Mouse (Mus musculus) C2C12 (cell line): ENCODE measurements at regions not wholly inside any gene's neighbourhood (a gene's known extent, or its start where the extent isn't known, plus 50 kb on each side); places are given as distances from the start of the nearest gene placed in this dataset.

Experiments used
- CEBPB ChIP-seq: IDR thresholded peaks from one replicate; pipeline ENCODE4 v1.6.1; 2011; ENCODE audit warnings: low read depth, mild to moderate bottlenecking, control low read depth, moderate library complexity
- CTCF ChIP-seq: IDR thresholded peaks from one replicate; pipeline ENCODE4 v1.5.1; 2011; ENCODE audit not compliant: control insufficient read depth, insufficient read depth, insufficient read length
- FOSL1 ChIP-seq: IDR thresholded peaks from one replicate; pipeline ENCODE4 v1.8.0; 2011; ENCODE audit warnings: mild to moderate bottlenecking, low read length; ENCODE audit not compliant: poor library complexity, insufficient read depth, severe bottlenecking
- MAX ChIP-seq: IDR thresholded peaks from one replicate; pipeline ENCODE4 v1.6.1; 2011; ENCODE audit warnings: mild to moderate bottlenecking, control low read depth
- MYOD1 ChIP-seq: IDR thresholded peaks from one replicate; pipeline ENCODE4 v1.6.1; 2011; ENCODE audit warnings: low read depth; ENCODE audit not compliant: control insufficient read depth, insufficient read length
- MYOG ChIP-seq: IDR thresholded peaks from one replicate; pipeline ENCODE4 v1.6.1; 2011; ENCODE audit not compliant: control insufficient read depth, insufficient read length; ENCODE audit errors: extremely low read depth
- USF1 ChIP-seq: IDR thresholded peaks from one replicate; pipeline ENCODE4 v1.6.1; 2011; ENCODE audit warnings: low read depth, mild to moderate bottlenecking, control low read depth, moderate library complexity

DNA sequence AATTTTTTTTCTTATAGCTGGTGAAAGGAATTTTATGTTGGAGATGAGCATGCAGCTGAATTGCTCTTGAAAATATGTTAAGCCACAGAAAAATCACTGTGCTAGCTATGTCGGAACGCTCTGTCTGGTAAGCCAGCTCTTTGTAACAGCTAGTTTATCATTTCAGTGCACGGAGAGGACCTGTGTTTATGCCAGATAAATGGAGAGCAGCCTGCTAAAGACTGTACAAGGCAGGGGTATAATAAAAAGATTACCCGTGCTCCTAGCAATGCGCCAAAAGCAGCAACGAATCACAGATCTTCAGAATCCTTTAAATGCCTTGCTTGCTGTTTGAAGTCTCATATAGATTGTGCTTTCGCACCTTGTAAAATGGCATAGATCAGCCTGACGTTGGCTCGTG lies 232.2 kb upstream of the Daam1 start:
- no peak for TF ChIP-seq CTCF
- TF ChIP-seq MYOG = no peak
- TF ChIP-seq MYOD1 = no peak
- no peak for TF ChIP-seq CEBPB
- TF ChIP-seq USF1 = no peak
- no peak for TF ChIP-seq MAX
- TF ChIP-seq FOSL1 = no peak
